Mouse (Mus musculus) heart, embryonic 15.5 days (tissue): ENCODE results near the gene Entr1. TPM values are rescaled to one million over a fixed set of nuclear protein-coding genes. Genes with fewer than 3 reads are reported as not detected.

Source experiments
- ATAC-seq: fragments of 200-750 bp; cut with Nextera tagmentation; replicated peaks from 2 replicates; pipeline ENCODE4 v1.8.0; 2017; ENCODE audit warnings: low read depth, moderate TSS enrichment; ENCODE audit not compliant: insufficient number of reproducible peaks, insufficient read depth, low FRiP score
- H3K27ac ChIP-seq: fragments of 300-500 bp; sonication (generic); 2 replicates; pipeline ENCODE4 v1.5.1; 2015; ENCODE audit warnings: mild to moderate bottlenecking, inconsistent platforms
- H3K27me3 ChIP-seq: fragments of 300-500 bp; sonication (generic); 2 replicates; pipeline ENCODE4 v1.6.1; 2015; ENCODE audit warnings: inconsistent platforms
- H3K36me3 ChIP-seq: fragments of 300-500 bp; sonication (generic); 2 replicates; pipeline ENCODE4 v1.6.1; 2015; ENCODE audit warnings: mild to moderate bottlenecking, inconsistent platforms
- H3K4me1 ChIP-seq: fragments of 300-500 bp; sonication (generic); replicated peaks from 2 replicates; pipeline ENCODE4 v1.6.1; 2015; ENCODE audit warnings: inconsistent platforms
- H3K4me2 ChIP-seq: fragments of 300-500 bp; sonication (generic); 2 replicates; pipeline ENCODE4 v1.6.1; 2015; ENCODE audit warnings: inconsistent platforms, mild to moderate bottlenecking, moderate library complexity
- H3K4me3 ChIP-seq: fragments of 300-500 bp; sonication (generic); 2 replicates; pipeline ENCODE4 v1.5.1; 2015; ENCODE audit warnings: mild to moderate bottlenecking, inconsistent platforms
- H3K9ac ChIP-seq: fragments of 300-500 bp; sonication (generic); 2 replicates; pipeline ENCODE4 v1.6.1; 2015; ENCODE audit warnings: mild to moderate bottlenecking, inconsistent platforms
- H3K9me3 ChIP-seq: fragments of 300-500 bp; sonication (generic); replicated peaks from 2 replicates; pipeline ENCODE4 v1.6.1; 2016; ENCODE audit warnings: inconsistent platforms
- WGBS: fragments of 180-500 bp; shearing (Covaris S2); methylation state at CpG from one replicate; pipeline ENCODE4 v1.1.7; 2015; ENCODE audit warnings: mixed read lengths; 5-methylcytosine and 5-hydroxymethylcytosine counted together
- polyA plus RNA-seq: library from polyadenylated mRNA; unstranded; fragments of >200 nt; fragmentation: Nextera tagmentation; extraction: Ambion mirVana; gene quantifications from 2 replicates; pipeline ENCODE4 v1.2.1, GENCODE M21; 2015

Gene Entr1
- polyA plus RNA-seq, 1 experiment from 2014 or later = 72.3 TPM

DNA sequence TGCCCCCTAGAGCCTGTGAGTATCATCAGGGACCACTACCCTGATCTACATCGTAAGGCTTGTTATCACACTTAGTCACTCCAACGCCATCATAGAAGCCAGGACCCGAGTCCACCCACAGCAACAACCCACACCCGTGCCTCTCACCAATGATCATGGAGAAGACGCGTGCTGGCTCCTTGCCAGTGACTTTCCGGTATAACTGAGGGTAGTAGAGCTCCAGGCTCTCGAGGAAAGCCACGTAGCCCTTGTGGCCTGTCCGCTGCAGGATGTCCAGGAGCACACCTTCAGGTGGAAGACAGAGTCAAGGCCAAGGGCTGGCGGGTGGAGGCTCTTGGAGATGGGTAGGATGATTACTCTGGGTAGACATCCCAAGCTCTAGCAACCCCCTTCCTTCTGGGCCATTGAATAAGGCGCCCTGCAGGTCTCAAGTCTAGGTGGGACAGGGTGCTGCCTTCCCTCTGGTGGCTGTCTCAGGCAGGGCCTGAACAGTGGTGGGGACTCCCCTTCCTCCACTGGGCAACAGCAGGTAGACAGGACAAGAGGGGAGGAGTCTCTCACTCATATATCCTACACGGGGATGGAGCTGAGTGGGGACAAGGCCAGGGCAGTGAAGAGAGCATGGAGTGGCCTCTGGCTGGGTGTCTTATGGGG lies 30.3 kb downstream of the Entr1 start:
- WGBS = 81% methylated on average over 13 of the region's 13 CpGs
- Histone ChIP-seq H3K27ac (no peak overlapping the region), H3K4me2 (no peak overlapping the region), H3K9me3 (no peaks in the 10 kb centered on the region), H3K4me1 (peaks cover 4% of the 10 kb centered on the region; the same call in 1 of the 2 replicates), H3K4me3 (no peak overlapping the region), H3K9ac (no peak overlapping the region), H3K27me3 (no peaks in the 10 kb centered on the region), H3K36me3 (no peaks in the 10 kb centered on the region)
- ATAC-seq = no peak

DNA sequence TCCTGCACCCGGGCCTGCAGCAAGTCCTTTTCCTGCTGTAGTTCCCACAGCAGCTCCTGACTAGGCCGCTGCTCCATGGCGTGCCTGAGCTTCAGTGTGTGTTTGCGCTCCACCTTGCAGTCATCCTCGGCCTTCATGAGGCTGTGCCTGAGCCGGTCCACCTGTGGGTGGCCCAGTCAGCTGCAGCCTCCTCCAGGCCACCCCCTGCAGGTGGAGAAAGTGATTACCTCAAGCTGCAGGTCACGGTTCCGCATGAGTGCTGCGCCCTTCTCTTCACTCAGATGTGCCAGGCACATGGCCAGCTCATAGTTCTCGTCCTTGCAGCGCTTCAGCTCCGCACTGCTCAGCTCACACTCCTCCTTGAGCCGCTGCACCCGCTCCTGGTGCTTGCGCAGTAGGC lies 31.6 kb downstream of the Entr1 start:
- no peak overlapping the region for H3K4me3 ChIP-seq
- H3K27ac ChIP-seq = no peak overlapping the region
- peaks cover 9% of the 10 kb centered on the region for H3K4me1 ChIP-seq
- H3K9ac ChIP-seq = no peak overlapping the region
- no peaks in the 10 kb centered on the region for H3K27me3 ChIP-seq
- ATAC-seq = no peak
- WGBS = 56% methylated on average over 15 of the region's 15 CpGs
- no peak overlapping the region for H3K4me2 ChIP-seq
- H3K9me3 ChIP-seq = no peaks in the 10 kb centered on the region
- H3K36me3 ChIP-seq = no peaks in the 10 kb centered on the region

DNA sequence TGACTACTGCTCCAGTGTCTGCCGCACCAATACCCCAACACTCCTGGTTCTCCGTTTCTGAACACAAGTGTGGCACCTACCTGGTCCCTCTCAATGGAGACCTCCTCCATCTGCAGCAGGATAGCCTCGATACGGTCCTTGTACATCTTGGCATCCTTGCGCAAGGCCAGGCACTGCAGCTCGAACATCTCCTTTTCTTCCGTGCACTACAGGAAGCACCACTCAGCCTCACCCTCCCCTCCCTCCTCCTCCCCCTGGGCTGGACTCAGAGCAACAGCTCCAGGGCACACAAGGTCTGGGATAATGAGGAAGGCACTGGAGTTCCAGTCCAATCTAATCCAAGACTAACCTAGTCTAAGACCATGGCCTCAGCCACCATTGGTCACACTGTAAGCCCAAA lies 32.4 kb downstream of the Entr1 start:
- Histone ChIP-seq H3K4me3 (no peak overlapping the region), H3K27ac (no peak overlapping the region), H3K36me3 (no peaks in the 10 kb centered on the region), H3K4me2 (no peak overlapping the region), H3K4me1 (peaks cover 12% of the 10 kb centered on the region), H3K27me3 (no peaks in the 10 kb centered on the region), H3K9me3 (no peaks in the 10 kb centered on the region), H3K9ac (no peak overlapping the region)
- ATAC-seq = no peak
- 70% methylated on average over 7 of the region's 7 CpGs for WGBS

DNA sequence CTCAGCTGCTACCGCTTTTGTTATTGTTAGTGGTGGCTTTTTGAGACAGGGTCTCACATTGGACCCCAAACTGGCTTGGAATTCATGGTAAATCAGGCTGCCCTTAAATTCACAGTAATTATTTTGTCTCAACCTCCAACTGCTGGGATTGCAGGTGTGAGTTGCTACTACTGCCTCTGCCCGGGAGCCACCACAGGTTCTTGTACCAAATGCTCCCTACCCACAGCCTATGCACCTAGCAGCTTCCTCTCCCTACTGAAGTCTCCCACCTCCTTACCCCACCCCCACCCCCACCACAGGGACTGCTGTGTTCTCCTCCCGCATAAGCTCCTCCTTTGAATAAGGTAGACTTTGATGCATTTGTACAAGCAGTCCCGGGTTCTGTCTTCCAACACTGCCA lies 32.9 kb downstream of the Entr1 start:
- Histone ChIP-seq H3K4me3 (no peak overlapping the region), H3K36me3 (no peaks in the 10 kb centered on the region), H3K4me2 (no peak overlapping the region), H3K27ac (no peak overlapping the region), H3K9ac (no peak overlapping the region), H3K27me3 (no peaks in the 10 kb centered on the region), H3K4me1 (peaks cover 14% of the 10 kb centered on the region), H3K9me3 (no peaks in the 10 kb centered on the region)
- ATAC-seq = no peak
- 78% methylated on average over 4 of the region's 4 CpGs for WGBS

DNA sequence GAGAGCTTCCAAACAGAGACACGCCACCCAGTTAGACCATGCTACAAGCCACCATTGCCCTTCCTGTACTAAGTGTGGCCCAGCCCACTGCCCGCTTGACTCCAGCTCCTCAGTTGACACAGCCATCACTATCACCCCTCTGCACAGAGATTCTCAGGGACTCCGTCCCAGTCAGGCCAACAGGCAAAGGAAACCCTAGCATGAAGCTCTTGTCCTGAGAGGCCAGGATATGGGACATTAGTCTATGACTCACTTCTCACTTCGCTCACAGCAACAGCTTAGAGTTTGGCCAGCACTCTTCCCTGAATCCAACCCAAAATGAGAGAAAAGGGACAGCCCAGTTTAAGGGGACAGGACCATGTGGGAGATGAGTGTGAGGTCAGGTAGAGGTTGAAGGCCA lies 34.7 kb downstream of the Entr1 start:
- H3K9me3 ChIP-seq = no peaks in the 10 kb centered on the region
- peaks cover 22% of the 10 kb centered on the region for H3K4me1 ChIP-seq
- no peak overlapping the region for H3K4me3 ChIP-seq
- no peak overlapping the region for H3K27ac ChIP-seq
- H3K36me3 ChIP-seq = no peaks in the 10 kb centered on the region
- no peak overlapping the region for H3K4me2 ChIP-seq
- H3K27me3 ChIP-seq = no peaks in the 10 kb centered on the region
- ATAC-seq = no peak
- H3K9ac ChIP-seq = no peak overlapping the region
- WGBS = 83% methylated on average over 4 of the region's 4 CpGs

DNA sequence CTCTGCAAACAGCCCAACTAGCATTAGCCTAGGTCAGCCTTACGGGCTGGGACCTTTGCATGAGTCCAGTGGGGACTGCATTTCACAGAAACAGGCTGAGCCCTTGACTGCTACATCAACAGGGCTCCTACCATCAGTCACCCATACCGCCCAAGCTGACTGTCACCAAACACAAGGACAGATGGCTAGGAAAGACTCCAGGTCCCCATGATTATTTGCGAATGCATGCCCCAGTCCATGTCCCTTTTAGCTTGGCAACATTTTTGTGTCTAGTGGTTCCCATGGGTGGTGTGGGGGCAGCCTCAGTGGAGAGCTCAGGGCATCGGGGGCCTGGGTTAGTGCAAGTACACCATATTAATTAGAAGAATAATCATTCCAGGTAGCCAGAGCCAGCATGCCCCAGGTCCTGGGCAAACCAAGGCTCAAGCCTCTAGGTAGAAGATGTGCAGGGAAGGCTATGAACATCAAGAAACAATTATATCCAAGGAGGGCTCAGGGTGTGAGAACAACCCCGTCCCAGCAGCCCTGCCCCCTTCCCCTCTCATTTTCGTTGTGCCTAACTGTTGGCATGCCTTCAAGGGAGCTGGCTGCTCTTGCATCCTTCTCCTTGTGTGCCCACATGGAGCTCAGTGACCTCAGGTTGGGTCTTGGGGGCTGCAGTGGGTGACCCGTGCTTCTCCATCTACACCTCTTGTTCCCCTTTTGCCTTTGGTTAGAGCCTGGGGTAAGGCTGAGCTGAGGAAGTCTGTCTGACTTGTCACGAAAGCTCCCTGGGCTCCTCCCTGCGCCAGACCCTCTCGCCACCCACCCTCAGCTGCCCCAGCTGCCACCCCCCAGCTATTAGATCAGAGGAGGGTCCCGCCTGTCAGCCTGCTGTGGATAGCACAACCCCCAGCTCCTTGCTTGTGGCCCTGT lies 35.8 kb downstream of the Entr1 start:
- WGBS = 84% methylated on average over 11 of the region's 11 CpGs
- peak overlapping the region; percentile 98 for H3K4me2 ChIP-seq
- H3K27me3 ChIP-seq = no peaks in the 10 kb centered on the region
- peaks cover 7% of the 10 kb centered on the region for H3K36me3 ChIP-seq
- H3K27ac ChIP-seq = no peak overlapping the region
- peaks cover 25% of the 10 kb centered on the region for H3K4me1 ChIP-seq
- no peak for ATAC-seq
- peak overlapping the region; percentile 78 for H3K4me3 ChIP-seq
- no peak overlapping the region for H3K9ac ChIP-seq
- no peaks in the 10 kb centered on the region for H3K9me3 ChIP-seq

DNA sequence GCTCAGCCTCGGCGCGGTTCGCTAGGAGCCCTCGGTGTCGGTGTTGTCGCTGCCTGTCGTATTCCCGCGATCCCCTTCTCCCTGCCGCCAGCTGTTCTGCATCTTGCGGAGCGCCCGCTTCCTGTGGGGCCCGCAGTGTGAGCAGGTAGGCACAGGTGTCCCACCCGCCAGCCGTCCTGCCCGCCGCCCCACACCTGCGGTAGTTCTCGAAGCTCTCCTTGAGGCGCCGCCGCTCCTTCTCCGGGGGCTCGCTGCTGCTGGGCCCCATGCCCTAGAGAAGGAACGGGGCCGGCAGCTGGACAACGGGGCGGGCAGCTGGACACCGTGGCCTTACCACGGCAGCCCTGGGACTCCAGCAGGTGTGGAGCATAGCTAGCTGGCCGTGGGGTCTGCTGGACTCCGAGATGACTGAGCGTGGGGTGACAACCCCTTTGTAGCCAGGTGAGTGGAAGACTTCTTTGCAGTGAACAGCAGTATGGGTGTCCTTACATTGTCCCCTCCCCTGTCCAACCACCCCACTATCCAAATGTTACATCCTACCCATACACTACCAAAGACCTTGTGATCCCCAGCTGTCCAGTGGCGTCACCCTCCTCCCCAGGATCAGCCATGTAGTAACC lies 36.7 kb downstream of the Entr1 start:
- H3K27me3 ChIP-seq = no peaks in the 10 kb centered on the region
- WGBS = 4% methylated on average over 36 of the region's 36 CpGs

DNA sequence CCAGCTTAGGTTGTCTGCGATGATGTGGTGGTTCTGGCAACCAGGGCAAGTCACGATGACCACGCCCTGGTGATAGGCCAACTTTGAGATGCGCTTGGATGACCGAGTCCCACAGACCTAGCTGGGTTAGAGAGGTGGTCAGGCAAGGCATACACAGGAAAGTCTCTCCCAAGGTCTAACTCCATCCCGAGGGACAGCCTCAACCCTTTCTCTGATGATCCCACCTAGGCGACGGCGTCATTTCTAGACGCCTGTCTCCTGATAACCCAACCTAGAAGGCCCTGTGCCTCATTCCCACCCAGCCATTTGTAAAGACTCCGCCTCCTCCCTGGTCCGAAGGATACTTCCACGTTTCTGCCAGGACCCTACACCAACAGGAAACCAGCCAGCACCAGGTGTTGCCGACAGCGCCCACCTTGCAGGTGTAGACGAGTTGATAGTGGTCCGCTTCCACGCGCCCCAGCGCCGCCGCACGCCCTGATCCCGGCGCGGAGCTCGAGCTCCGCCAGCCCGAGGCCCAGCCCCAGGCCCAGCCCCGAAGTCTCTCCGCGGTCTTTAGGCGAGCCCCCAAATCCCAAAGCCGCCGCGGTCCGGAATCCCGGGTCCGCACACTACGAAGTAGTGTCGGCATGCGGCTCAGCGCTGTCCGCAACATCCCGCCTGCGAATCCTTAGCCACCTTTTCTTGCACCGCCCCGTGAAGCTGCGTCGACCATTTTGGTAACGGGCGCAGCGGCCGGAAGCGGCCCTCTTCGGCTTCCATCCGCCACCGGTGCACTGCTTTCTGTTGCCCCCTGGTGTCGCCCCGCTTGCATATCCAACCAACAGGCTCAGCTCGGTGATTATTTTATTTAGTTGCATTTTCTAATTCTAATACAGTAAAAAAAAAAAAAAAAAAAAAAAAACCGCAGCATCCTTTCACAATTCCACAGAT lies 37.5 kb downstream of the Entr1 start, which contains the start of gene Dnlz:
Gene Dnlz (minus strand): TSS at position 753 of the 933 bp plus-strand sequence.
- Histone ChIP-seq H3K4me2 (peak within 1 kb of the TSS; percentile 98), H3K4me1 (peaks cover 31% of the 10 kb centered on the region), H3K27me3 (no peaks in the 10 kb centered on the region), H3K9me3 (no peaks in the 10 kb centered on the region), H3K27ac (peak within 1 kb of the TSS; percentile 77), H3K9ac (peak within 1 kb of the TSS; percentile 89), H3K4me3 (peak within 1 kb of the TSS; percentile 78), H3K36me3 (peaks cover 16% of the 10 kb centered on the region)
- peak; percentile 59 for ATAC-seq
- 1% methylated on average over 62 of the region's 62 CpGs for WGBS

More for the DNA sequence above, 36.7 kb downstream of the Entr1 start:
- H3K4me3 ChIP-seq = peak overlapping the region; percentile 78
- H3K27ac ChIP-seq = peak overlapping the region; percentile 31; the same call in 1 of the 2 replicates
- H3K4me1 ChIP-seq = peaks cover 31% of the 10 kb centered on the region
- H3K9ac ChIP-seq = peak overlapping the region; percentile 82
- no peak for ATAC-seq
- H3K36me3 ChIP-seq = peaks cover 8% of the 10 kb centered on the region
- peak overlapping the region; percentile 98 for H3K4me2 ChIP-seq
- no peaks in the 10 kb centered on the region for H3K9me3 ChIP-seq

DNA sequence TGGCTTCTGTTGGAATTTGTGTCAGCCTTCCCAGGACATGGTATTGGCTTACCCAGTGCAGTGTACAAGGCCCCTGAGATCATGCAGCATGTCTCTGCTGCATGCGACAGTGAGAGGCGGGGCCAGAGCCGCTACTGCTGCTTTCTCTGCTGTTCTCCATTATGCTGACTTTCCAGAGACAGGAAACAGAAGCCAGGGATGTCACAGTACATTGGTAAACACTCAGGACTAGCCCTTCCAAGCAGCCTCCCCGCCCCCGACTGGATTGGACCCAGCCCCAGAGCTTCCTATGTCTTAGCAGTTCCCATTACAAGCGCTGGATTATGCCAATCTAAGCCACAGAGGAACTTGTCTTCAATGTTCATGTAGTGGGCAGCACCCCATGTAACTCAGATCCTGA lies 40.9 kb downstream of the Entr1 start:
- H3K9me3 ChIP-seq = no peaks in the 10 kb centered on the region
- no peak overlapping the region for H3K4me3 ChIP-seq
- 48% methylated on average over 6 of the region's 6 CpGs for WGBS
- no peak overlapping the region for H3K4me2 ChIP-seq
- H3K36me3 ChIP-seq = peaks cover 42% of the 10 kb centered on the region
- no peak overlapping the region for H3K9ac ChIP-seq
- no peak for ATAC-seq
- peaks cover 33% of the 10 kb centered on the region for H3K4me1 ChIP-seq
- no peaks in the 10 kb centered on the region for H3K27me3 ChIP-seq
- peak overlapping the region; percentile 23 for H3K27ac ChIP-seq

DNA sequence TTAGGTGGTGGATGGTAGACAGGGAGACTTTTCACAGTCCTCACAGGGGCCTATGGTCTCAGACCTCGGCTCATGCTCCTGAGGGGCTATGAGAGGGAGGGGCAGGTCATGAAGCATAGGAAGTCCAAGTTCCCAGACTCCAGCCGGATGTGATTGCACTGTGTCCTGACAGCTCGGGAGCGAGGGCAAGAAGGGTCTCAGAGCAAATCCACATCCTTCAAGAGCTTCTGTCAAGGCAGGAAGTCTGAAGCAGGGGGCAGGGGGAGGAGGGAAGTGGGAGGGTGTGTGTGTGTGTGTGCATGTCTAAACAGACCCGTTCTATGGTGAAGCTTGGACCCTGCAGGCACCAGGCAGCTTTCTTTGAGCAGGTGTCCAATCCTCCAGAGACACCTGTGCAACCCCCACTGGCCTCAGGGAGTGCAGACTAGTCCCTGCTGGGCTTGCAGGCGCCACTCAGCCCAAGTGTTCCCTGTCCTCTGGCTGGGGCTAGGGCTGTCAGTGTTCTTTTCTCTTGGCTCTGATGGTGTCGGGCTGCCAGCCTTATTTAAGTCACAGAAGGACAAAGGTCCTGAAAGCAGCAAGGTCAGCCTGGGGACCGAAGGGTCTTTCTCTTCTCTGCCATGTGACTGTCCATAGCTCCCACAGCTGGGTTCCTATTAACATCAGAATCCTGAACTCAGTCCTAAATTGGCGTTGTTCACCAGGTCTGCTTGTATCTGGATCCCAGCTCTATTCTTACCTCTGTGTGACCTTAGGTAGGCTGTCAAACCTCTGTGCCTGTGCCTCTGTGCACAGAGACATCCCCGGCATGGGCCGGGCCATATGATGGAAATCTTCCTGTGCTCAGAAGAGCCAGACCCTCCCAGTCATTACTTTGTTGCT lies 46.3 kb downstream of the Entr1 start:
- Histone ChIP-seq H3K9ac (peak overlapping the region; percentile 26; the same call in 1 of the 2 replicates), H3K9me3 (no peaks in the 10 kb centered on the region), H3K4me2 (peak overlapping the region; percentile 55), H3K4me1 (peaks cover 53% of the 10 kb centered on the region), H3K27me3 (no peaks in the 10 kb centered on the region), H3K4me3 (no peak overlapping the region), H3K36me3 (peaks cover 35% of the 10 kb centered on the region), H3K27ac (peak overlapping the region; percentile 96)
- no peak; the same call in 1 of the 2 replicates for ATAC-seq
- 52% methylated on average over 11 of the region's 11 CpGs for WGBS
